Mouse (Mus musculus) CH12F3 (cell line): Measurements from ENCODE around the gene Aspscr1.
"Not testable (repeated sequence)": the region's sequence is repeated elsewhere in the genome, so short reads cannot be mapped to it uniquely, and the experiment has no call there.

ENCODE experiments used
- in situ Hi-C: fragments of 300-500 bp; cut with MboI; formaldehyde crosslinking; loops from 2 replicates; pipeline ENCODE4 v1.14.3; 2020; ENCODE audit warnings: low sequenced_read_pairs

Aspscr1 gene

DNA sequence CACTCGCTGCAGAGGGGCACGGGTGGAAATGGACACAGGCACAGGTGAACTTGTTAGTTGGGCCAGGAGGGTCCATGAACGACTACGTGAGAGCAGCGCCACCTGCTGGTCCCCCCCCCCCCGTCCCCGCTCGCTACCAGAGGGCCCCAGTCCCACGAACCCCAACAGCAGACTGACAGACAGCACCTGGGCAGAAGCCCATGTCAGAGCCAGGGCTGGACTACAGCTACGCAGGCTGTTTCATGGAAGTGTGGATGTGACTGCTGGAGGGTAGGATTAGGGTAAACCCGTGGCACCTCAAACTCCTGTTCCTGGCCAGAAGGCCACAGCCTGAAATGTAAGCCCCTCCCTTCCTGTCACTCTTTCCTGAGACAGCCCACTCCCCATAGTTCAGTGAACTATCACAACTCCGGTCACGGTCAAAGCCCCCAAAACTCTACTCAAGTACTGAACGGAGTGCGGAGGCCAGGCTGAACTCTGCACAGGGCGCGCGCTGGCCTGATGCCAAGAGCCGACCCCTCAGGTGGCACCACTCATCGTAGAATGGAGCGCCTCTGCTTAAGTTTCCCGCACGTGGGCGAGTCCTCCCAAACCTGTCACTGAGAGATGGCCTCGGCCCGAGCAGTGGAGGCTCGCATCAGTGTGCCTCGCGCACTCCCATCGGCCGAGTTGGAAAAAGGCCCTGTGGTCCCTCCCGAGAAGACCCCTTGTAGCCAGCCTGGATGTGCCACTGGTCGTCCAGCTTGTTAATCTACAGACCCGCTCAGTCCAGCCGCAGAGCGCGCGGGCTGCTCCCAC lies 40.2 kb downstream of the Aspscr1 start:
- in situ Hi-C loops = no loop called here

DNA sequence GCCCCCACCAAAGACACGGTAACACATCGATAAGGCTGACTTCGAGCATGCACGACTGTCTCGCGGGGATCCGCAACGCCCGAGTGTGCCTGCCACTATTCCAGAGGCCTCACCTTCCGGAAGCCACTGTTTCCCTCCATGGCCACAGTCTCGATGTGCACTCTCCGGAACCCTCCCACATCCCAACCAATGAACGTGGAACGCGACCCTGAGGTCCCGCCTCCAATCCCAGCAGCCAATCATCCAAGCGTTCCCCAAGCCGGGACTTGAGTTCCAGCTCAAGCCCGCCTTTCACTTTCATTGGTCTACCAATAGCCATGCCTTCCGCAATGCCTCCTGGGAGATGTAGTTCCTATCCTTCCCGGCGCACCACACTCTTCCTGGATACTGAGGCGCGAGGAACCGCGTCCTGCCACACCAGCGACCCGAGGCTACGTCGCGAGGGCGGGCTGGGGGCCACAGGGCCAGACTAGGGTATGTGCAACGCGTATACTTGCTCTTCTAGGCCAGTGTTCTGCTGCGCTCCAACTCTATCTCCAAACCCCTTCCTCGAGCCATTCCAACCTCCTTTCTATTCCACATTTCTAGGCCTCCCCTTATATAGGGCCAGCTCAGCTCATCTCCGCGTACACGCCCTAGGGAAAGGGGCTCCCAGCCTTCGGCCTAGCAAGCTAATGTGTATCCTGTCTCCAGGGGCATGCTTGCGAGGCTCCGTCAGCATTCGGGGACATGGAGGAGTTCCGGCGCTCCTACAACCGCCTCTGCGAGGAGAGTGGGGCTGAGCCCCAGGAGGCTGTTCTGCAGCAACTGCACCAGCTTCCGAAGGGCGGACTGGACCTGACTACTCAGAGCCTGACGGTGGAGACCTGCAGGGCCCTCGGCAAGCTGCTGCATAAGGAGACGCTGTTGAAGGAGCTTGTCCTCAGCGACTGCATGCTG lies 41.1 kb downstream of the Aspscr1 start, which contains the start of the genes Cenpx and Lrrc45:
Gene Cenpx, minus strand, starts transcription at position 159 of the 939 bp plus-strand sequence.
Gene Lrrc45, plus strand, starts transcription at position 346 of the 939 bp plus-strand sequence.
- in situ Hi-C loops = no loop called here

DNA sequence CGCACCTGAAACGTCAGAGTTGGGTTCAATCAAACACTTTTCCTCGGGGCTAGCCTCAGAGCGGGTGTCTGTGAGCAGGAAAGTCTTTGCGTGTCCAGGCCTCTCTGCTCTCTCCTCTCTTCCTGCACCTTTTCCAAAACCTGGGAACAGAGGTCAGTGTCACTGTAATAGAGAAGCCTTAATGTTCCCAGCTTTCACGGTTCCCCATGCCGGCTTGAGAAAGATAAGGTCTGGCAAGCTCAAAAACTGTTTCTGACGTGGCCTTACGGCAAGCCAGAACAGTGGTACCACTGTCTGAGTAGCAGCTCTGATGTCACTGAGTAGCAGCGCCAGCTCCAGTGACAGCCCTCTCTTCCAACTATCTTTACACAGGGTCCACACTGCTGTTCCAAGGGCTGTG lies 41.8 kb downstream of the Aspscr1 start:
- in situ Hi-C loops = no loop called here

DNA sequence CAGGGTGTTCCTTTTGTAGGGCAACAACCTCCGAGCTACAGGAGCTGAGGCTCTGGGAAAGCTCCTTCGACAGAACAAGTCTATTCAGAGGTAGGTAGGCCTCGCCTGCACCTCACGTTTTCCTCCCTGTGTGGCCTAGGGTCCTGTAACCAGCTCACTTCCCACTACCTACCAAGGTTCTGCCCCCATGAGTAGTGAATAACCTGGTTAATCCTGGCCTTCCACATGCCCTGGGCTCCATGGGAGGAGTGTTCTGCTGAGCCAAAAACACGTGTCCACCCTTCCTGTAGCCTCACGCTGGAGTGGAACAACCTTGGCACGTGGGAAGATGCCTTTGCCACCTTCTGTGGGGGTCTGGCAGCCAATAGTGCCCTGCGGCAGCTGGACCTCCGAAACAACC lies 42.4 kb downstream of the Aspscr1 start:
- in situ Hi-C loops = no loop called here

DNA sequence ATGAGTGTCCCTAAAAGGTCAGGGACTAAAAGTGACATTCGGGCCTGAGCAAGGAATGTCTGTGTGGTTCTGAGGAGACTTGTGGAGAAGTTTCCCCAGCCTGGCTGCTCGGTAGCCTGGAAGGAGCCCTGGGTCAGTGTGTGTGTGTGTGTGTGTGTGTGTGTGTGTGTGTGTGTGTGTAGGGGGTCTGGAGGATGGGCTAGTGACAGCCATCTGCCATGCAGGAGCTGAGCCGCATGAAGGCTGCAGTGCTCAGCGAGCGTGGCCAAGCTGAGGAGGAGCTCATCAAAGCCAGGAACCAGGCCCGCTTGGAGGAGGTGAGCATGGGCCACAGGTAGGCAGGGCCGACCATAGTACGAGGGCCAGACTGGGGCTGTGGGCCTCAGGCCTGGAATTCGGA lies 46.5 kb downstream of the Aspscr1 start:
- in situ Hi-C loops = no loop called here

DNA sequence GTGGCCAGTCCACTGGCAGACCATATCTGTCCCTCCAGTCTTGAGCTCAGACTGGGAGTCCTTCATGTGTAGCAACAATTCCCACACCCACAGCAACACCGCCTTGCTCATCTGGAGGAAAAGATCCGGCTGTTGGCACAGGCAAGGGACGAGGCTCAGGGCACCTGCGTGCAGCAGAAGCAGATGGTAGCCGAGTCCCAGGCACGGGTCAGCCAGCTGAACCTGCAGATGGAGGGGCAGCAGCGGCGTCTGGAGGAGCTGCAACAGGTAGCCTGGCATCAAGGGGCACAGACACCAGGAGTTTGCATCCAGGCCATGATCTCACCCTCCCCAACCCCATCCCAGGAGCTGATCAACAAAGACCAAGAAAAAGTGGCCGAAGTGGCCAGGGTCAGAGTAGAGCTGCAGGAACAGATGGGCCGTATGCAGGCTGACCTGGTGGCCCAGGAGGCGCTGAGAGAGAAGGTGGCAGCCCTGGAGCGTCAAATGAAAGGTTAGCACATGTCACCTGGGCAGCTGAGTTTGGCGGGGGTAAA lies 47.1 kb downstream of the Aspscr1 start:
- in situ Hi-C loops = no loop called here

DNA sequence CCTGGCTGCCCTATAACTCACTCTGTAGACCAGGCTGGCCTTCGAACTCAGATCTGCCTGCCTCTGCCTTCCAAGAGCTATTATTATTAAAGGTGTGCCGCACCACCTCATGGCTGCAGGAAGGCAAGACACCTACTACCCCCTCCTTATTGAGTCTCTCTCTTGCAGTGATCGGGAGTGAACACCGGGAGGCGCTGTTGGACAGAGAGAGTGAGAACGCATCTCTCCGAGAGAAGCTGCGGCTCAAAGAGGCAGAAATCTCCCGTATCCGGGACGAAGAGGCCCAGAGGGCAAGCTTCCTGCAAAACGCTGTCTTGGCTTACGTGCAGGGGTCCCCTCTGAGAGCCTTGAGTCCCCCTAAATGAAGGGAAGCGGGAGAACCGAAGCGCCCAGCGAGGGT lies 47.7 kb downstream of the Aspscr1 start:
- in situ Hi-C loops = no loop called here

DNA sequence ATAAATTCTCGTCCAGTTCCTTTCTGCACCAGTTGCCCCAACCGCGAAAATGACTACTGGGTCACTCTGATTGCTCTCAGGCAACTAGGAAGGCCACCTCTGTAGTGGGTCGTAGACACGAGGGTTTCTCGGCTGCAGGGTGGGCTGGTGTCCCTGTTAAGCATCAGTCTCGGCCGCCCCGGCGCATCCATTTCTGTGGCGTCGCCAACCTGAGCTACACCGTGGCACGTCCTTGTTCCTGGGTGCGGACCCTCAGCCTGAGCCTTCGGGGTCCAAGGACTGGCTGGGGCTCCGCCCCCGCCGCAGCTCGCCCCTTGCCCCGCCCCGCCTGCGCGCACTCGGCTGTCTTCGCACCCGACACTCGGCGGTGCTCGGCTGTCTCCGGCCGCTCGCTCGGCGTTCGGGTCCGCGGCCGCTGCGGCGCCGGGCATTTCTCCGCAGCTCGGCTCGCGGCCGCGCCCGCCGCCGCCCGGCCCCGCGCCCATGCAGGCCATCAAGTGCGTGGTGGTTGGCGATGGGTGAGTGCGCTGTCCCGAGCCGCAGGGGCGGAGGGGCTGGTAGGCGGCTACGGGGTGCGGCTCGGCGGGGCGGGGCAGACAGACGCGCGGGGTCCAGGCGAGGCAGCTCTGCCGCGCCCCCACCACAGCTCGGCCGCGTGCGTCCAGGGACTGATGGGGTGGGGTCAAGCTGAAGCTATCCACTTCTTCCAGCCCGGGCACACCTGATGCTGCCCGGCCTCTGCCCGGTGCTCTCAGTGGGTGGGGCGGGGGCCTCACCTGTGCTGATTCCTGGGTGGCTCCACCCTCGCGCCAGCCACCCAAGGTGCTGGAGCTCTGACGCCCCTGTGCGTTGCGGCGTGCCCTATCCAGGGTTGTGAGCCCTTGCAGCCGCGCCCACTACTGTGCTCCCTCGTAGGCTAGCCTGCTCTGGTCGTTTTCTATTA lies 48.6 kb downstream of the Aspscr1 start, which contains the start of gene Rac3:
Gene Rac3, plus strand, starts transcription at position 347 of the 943 bp plus-strand sequence.
- in situ Hi-C loops = no loop called here

DNA sequence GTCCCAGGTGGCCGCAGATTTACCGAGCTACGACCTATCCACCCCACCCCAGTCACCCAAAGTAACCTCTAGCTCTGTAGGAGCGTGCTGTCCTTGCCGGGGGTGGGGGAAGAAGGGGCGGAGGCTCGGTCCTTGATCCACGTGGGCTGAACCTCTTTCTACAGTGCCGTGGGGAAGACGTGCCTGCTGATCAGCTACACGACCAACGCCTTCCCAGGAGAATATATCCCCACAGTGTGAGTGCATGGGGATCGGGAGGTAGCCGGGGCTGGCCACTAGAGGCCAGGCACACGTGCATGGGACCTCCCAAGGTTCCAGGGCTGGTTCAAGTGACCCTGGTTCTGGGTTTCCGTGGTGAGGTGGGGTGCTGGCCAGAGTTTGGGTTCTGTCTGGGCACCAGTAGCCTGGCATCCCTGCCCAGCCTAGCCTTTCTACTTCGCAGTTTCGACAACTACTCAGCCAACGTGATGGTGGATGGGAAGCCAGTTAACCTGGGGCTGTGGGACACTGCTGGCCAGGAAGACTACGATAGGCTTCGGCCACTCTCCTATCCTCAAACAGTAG lies 49.4 kb downstream of the Aspscr1 start:
- in situ Hi-C loops = no loop called here

DNA sequence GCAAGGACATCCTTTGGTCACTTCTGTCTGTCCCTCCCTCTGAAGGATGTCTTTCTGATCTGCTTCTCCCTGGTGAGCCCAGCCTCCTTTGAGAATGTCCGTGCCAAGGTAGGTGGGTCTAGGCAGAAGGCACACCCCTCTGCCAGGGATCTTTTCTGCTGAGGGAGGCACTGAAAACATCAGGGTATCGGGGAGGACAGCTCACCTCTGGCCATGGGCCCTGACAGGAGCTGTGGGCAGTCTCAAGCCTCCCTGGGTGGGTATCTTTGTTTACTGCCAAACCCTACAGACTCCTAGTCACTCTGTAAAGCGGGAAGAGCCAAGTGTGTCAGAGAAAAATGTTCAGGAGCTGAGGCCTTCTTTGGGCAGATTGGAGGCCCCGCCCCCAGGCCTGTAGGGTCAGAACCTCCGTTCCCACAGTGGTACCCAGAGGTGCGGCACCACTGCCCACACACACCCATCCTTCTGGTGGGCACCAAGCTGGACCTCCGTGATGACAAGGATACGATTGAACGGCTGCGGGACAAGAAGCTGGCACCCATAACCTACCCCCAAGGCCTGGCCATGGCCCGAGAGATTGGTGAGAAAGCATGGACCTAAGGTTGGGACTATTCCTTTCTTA lies 50.1 kb downstream of the Aspscr1 start:
- in situ Hi-C loops = no loop called here

DNA sequence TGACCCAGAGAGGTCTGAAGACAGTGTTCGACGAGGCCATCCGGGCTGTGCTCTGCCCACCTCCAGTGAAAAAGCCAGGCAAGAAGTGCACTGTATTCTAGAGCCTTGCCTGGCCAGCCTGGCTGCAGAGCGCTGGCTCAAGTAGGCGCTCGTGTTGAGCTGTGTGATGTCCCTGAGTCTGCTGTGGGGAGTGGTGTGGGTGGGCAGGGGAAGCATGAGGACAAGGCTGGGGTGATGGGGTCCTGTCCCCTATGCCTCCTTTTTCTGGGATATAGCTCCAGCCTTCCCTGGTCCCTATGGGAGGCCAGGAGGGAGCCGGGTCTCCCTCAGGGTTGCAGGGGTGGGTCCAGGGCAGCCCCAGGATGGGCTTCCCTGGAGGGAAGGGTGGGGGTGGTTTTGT lies 50.7 kb downstream of the Aspscr1 start:
- in situ Hi-C loops = no loop called here

DNA sequence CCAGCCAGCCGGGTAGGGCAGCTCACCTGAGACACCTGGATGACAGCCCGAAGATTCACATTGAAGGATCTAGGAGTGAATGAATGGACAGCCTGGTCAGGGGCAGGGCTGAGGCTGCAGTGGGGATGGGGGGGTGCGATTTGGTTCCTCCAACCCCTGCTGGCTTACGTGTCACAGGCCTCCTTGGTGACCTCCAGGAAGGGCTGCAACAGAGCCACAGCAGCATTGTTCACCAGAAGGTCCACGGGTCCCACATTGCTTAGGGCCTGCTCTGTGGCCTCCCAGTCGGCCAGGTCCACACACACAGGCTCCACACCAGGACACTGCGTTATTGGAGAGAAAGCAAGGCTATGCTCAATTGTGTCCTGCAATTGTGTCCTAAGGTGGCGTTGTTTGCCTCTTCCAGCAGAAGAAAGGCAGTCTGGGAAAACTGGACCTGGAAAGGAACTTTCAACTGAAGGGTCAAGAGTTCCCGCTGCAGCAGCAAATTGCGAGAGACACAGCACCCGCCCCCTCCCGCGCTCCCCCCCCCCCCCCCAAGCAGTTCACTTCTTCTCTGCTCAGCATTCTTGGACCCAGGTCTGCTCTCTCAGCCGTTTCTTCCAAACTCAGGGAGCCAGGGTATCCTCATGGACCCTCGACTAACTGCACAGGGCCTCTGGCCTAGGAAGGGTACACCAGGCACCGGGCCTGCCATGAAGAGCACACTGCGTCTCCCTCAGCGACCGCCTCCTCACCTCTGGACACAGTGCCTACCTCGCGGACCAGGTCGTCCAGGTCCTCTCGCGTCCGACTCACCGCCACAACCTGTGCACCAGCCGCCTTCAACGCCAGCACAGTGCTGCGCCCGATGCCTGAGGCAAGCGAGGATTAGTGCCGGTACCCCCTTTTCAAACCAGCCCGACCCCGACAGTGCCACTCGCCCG lies 53.7 kb downstream of the Aspscr1 start:
- in situ Hi-C loops = no loop called here

DNA sequence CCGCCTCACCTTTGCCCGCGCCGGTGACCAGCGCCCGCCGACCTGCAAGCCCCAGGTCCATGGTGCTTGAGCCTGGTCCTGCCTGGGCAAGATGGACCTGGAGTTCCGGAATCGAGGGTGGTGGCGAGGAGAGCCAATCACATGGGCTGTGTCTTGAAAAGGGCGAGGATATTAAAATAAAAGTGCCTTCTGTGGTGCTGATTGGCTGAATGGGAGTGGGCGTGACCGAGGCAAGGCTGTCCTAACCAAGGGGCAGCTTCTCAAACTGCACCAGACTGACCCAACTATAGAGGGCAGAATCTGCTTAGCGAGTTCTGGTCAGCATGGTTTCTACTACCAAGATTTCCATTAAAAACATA lies 54.4 kb downstream of the Aspscr1 start, which contains the start of gene Dcxr:
Gene Dcxr, minus strand, starts transcription at position 113 of the 359 bp plus-strand sequence.
- in situ Hi-C loops = no loop called here

DNA sequence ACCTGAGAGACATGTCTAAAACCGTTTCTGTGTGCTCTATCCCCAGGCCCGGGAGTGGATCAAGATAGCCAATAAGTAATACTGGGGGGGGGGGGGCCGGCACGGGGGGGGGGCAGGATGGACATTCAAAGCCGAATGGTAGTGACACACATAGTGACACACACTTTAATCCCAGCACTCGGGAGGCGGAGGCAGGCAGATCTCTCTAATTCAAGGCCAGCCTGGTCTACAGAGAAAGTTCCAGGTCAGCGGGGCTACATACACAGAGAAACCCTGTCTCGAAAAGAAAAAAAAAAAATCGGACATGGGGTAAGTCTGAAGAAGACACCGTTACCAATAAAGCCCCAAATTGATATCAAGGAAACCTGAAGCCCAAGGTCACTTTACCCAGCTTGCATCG lies 54.8 kb downstream of the Aspscr1 start:
- in situ Hi-C loops = no loop called here

DNA sequence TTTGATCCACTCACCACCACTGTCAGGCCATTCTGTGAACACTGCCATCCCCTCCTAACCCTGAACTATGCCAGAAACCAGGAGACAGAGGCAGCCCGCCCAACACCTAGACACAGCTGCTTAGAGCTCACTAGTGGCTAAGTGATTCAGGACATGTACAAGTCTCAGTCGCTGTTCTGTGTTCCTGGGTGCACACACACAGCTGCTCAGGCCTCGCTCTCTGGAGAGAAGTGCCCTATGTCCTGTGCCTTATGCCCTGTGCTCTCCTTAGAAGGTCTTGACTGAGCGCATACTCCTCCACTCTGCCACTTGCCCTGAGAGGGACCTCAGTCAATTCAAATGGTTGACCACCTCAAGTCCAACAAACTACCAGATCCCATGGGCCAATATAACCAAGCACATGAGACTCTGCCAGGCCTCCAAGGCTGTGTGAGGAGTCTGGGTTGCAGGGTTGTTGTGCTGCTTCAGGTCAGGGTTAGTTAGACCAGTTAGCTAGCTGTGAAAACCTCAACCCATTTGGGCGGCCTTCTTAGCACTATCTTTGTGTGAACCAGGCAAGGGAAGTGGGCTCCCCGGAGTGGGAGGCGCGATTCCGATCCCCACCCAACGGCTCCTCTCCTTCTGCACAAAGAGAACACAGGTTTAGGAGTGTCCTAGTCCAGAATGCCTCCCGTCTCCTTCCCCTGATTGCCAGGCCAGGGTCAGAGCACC lies 55.9 kb downstream of the Aspscr1 start:
- in situ Hi-C loops = no loop called here

DNA sequence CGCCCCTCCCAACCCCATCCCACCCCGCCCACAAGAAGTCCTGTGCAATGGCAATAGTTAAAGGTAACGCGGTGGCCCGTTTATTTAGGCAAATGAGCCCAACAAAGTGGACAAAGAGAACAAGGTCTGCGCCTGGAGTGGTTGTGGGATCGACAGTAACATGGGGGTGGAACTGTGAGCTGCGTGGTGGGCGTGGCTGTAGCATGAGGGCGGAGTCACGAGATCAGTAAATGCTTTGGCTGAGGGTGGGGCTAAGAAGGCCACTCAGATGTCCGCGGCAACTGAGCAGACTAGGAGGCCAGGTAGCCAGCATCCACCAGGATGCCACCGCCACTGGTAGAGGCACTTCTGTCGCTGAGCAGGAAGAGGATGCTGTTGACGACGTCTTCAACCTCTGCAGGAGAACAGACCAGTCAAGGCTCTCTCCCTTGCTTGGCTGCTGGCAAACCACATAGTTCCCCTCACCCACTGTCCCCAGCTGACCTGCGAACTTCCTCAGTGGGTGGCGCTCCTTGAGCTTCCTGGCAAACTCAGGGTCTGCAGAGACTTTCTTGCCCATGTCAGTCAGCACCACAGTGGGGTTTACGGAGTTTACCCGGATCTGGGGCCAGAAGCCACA lies 56.8 kb downstream of the Aspscr1 start:
- in situ Hi-C loops = not testable (repeated sequence)

DNA sequence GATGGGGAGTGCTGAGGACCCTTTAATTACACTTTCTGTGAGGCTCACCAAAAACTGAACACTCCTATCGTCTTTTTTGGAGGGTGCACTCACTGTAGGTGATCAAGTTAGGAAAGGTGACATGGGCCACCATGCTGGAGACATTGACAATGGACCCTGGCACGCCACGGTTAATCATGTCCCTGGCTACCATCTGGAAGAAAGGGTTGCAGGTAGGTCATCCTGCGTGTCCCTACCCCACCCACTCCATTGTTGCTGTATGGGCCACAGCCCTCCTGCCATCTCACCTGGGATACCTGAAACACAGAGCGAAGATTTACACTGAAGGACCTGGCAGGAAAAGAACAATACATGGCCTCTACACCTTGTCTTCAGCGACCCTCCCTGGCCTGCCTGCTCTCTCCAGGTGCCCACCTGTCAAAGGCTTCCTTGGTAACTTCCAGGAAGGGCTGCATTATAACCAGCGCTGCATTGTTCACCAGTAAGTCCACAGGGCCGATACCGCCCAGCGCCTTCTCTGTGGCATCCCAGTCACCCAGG lies 57.6 kb downstream of the Aspscr1 start:
- in situ Hi-C loops = no loop called here
